Mouse (Mus musculus): ENCODE results near the gene Amdhd2.
A peak's percentile ranks its signal among the peaks of the same experiment; 100 is the strongest.
"Not testable (repeated sequence)": the region's sequence is repeated elsewhere in the genome, so short reads cannot be mapped to it uniquely, and the experiment has no call there.

Amdhd2 gene

DNA sequence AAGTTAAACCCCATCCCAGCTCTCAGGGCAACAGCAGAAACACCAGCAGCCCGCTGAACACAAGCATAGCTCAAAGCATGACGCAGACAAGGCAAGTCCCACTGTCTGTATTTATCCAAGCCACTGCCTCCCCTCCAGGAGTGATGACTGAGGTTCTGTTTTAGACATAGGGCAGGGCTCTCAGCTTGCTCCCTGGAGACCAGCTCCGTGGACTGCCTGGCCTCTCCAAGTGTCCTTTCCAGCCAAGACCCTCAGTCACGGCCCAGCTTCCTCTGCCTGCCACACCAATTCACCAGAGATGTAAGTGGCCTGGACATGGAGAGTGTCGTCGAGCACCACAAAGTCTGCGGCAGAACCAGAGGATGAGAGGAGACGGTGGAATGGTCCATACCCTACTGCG is 7.8 kb downstream of the Amdhd2 start:
- DNase-seq = no peak

DNA sequence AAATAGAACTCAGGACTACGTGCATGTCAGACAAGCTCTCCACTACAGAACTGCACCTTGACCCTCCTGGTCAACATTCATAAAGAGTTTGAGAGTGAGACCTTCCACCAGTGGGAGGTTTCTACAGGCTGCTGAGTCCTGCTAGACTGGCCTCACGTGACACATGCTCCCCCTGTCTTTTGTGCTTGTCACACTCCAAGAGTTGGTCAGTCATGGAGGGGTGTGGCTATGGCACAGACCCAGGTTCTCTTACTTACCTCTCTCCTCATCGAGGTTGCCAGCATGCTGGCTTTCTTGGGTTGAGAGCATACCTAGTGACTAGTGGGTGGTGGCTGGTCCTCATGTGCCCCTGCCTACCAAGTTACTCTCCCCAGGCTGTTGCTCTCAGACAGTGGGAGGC is 9.1 kb downstream of the Amdhd2 start:
- no peak for DNase-seq

DNA sequence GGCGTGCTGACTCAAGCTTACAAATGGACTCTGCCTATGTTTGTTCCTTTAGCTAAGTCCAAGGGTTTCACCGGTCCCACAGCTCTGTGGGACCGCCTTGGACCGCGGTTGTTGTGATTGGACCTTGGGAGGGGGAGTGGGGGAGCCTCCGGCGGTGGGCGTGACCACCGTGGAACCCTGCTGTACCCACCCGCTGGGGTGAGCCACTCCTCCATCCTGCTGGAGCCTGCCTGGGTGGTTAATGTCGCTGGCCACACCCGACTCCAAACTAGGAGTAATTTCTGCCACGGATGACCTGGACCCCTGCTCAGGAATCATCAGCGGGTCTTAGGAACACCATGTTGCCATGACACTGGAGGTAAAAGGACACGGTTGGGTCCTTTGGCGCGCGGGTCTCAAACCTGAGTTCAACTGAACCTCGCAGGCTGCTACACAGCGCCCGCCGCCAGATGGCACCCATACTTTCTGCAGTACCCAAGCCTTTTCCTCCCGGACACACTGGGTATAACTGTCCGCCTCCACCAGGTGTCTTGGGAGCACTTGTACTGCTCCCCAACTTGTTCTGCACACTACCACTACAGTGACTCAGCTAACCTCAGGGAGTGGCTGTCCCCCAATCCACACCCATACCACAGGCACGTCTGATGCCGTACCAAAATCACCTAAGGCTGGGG is 11.5 kb downstream of the Amdhd2 start:
- peak; percentile 77 for DNase-seq

DNA sequence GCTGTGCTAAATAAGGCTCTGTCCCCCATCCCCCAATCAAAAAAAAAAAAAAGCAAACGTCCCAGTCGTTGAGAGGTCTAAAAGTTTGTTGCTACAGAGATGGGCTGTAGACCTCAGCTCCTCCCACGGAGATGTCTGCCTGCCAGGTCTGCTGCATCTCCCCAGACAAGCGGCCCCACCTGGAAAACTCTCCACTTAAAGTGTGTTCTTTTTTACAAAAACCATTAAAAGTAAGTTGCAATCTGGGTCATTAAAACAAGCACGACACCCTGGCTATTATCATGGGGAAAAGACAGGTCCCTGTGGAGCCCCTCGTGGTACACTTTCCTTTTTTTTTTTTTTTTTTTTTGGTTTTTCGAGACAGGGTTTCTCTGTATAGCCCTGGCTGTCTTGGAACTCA is 12.2 kb downstream of the Amdhd2 start:
- DNase-seq = no peak

DNA sequence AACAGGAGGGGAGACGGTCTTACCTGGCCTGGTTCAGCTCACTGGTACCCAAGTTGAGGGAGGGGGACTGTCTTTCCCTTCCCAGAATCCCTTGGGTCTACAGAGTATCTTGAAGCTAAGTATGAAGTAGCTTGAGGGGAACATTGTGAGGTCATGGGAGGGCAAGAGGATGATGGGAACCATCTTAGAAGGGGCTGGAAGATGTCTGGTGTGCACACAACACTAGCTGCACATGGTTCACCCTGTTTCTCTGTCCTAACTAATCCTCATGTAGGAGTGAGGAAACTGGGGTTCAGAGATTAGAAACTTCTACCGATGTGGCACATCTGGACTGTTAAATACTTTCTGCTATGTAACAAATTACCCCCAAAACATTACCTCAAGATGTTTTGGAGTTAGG is 12.7 kb downstream of the Amdhd2 start, which contains the start of gene Pdpk1:
TSS of gene Pdpk1 (minus strand) at position 101 of the 400 bp plus-strand sequence.
- no peak for DNase-seq

DNA sequence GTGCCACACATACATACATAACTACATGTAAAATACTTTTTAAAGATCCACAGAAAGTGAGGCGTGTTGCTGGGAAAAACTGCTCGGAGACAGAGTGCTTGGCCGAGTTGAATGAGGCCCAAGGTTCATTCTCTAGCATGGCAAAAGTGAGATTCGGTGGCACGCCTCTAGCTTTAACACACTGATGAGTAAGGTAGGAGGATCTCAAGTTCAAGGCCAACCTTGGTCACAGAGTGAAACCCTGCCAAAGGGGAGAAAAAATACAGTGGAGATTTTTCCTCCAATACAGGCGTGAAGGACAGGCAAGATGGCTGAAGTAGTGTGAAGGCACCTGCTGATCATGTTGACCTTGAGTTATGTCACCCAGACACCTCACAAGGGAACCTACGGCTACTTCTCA is 14.1 kb downstream of the Amdhd2 start:
- DNase-seq = no peak

DNA sequence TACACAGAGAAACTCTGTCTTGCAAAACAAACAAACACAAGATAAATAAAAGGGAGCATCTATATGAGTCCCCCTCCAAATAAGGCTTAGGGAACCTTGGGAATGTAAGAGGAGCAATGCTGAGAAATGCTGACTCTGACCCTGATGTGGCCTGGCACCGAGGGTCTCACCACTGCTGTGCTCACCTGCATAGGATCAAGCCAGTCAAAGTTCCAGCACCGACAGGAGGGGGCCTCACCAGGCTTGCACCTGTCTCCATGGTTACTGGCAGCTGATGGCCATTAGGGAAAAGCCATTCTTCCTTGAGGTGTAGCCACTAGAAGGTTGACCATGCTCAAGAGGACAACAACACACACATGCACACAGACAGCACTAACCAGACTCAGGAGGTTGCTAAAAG is 20.7 kb downstream of the Amdhd2 start:
- no peak for DNase-seq

DNA sequence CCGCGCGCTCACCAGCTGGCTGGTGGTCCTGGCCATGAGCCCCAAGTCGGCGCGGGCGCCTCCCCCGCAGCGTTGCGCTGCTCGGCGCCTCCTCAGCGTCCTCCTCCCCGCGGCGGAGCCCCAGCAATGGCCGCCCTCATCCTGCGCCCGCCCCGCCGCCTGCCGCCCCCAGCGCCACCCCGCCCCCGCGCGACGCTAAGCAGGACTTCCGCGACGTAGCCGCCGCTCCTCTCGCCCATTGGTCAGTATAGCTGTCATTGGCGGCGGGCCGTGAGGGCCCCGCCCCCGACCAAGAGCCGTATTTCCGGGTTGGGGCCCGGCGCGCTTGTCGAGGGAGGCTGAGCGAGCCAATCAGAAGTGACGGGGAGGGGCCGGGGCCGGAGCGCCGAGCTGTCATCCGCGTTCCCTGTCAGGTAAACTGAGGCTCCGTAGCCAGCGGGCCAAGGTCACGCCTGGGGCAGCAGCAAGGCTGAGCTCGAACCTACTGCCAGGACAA is 22.1 kb downstream of the Amdhd2 start:
- DNase-seq = peak; percentile 99

DNA sequence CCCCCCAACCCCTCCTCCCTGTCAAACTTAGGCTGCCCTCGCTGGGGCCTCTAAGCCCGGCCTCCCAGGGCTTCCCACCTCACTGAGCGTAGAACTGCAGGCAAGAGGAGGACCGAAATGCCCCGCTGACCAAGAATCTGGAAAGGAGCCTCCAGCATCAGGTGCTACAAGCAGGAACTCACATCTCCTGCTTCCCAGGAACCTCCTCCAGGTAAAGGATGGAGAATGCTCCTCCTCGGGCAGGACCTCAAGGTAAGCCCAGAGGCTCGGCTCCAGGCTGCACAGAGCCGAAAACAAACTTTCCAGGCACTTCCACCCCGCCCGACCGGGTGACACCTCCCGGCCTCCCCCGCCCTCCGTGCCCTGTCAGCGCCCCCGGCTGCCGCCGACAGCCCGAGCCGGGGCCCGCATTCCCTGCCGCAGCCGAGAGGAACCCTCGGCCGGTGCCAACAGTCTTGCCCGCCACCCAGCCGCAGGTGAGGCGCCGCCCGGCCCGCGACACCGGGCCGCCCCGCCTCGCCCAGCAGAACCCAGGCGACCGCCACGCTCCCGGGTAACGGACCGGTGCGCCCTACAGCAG is 22.6 kb downstream of the Amdhd2 start:
- DNase-seq = no peak

DNA sequence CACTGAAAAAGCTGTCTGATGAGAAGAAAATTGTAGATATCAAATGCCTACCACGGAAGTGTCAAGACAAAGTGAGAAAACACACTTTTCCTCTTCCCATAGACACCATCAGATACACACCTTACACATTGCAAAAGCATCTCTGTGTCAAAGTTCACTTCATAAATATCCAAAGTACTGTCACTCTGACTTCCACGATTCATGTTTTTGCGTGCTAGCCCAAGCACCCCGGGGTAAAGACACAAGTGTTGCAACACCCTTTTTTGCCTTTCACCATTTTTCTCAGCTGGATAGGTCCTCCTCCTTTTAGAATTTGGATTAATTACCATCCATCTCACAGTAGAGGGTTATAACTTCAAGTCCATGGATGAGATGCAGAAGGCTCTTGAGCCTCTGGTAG is 23.6 kb downstream of the Amdhd2 start:
- no peak for DNase-seq

DNA sequence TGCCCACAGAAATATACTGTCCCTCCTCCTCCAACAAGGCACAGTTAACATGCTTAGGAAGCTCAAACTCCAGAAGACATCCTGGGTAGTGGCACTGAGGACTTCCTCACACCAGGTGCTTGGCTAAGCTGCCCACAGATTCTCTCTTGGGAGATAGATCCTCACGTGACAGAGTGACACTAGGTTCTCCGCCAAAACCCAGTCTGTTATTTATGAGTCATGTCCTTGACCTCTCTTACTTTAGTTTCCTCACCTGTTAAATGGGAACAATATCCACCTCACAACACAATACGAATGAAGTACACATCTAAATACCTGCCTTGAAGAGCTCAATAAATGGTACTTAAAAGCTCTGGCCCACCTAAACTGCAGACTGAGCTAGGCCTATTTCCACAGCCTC is 24.3 kb downstream of the Amdhd2 start:
- no peak for DNase-seq

DNA sequence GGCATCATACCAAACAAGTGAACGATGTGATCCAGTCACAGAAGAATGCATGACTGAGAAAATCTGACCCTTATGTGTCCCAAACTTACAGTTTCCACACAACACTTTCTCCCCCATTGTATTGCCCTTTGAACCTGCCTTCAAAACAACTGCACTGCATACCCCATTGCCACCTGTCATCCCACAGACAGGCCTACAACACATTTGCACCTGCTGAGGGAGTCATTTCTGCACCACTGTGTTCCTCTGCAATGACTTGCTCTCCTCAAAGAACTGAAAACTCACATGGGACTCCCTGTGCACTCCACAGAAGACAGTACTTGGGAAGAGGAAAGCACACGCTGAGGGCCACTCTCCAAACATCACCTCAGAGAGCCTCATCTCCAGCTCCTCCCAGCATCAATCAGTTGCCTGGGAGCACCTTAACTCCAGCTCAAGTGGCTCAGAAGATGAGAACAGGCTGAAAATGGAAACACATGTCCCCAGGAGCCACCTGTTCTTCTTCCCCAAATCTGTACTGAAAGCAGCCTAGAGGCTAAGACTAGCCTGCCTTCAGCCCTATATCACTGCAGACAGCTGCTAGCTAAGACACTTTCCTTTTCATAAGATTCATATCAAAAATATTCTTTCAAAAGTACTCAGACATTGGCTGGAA is 26.2 kb downstream of the Amdhd2 start:
- no peak for DNase-seq

DNA sequence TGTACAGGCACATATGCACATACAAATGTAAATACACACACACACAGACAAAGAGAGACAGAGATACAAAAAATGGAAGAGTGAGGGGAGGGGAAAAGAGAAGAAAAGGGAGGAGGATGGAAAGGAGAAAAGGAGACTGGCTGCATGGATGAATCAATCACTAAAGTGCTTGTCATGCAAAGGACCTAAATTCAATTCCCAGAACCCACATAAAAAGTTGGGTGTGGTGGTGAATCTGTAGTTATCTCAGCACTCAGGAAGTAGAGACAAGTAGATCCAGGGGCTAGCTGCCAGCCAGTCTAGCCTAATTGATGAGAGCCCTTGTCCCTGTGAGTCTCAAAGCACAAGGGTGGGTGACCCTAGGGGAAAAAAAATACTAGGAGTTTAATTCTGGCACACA is 29.5 kb downstream of the Amdhd2 start:
- DNase-seq = no peak

DNA sequence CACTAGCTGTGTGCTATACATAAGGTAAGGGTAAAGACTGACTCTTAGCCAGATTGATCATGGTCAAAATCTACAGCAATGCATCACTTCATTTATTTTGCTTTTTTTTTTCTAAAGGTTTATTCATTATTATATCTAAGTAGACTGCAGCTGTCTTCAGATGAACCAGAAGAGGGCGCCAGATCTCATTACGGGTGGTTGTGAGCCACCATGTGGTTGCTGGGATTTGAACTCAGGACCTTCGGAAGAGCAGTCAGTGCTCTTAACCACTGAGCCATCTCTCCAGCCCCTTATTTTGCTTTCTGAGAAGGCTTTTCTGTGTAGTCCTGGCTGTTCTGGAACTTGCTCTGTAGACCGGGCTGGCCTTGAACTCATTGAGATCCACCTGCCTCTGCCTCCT is 30.6 kb downstream of the Amdhd2 start:
- not testable (repeated sequence) for DNase-seq

DNA sequence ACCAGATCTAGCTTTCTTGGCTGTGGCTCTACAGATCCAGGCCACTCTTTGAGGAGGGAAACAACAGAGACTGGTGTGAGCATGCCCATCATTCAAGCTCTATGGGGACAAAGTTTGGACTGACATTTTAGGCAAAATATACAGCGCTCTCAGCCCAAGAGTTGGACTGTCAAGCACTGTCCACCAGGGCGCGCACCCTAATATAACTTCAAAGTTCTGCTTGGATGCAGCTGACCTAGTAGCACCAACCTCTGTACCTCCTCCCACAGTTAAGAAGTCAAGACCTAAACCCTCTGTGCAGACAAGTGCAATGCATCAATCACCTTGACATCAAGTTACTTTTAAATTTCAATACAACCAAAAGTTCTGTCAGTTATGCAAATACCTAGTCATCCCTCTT is 32.0 kb downstream of the Amdhd2 start:
- DNase-seq = no peak

DNA sequence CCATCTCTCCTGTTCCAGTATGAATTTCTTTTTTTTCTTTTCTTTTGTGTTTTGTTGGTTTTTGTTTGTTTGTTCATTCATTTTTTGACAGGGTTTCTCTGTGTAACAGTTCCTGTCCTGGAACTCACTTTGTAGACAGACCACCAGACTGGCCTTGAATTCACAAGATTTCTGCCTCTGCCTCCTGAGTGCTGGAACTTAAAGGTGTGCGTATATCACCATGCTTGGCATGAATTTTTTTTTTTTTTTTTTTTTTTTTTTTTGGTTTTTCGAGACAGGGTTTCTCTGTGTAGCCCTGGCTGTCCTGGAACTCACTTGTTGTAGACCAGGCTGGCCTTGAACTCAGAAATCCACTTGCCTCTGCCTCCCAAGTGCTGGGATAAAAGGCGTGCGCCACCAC is 34.3 kb downstream of the Amdhd2 start:
- not testable (repeated sequence) for DNase-seq

DNA sequence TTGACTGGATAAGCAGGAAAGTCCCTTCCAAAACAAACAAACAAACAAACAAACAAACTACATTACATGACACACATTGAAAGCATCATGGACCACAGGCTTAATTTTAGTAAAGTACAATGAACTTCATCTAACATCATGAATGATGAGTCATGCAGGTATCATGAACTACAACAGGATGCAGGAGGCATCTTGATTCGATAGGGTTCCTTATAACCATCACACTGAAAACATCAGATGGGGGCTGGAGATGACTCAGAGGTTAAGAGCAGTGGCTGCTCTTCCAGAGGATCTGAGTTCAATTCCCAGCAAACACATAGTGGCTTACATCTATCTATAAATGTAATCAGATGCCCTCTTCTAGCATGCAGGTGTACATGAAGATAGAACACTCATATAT is 36.0 kb downstream of the Amdhd2 start:
- DNase-seq = no peak

DNA sequence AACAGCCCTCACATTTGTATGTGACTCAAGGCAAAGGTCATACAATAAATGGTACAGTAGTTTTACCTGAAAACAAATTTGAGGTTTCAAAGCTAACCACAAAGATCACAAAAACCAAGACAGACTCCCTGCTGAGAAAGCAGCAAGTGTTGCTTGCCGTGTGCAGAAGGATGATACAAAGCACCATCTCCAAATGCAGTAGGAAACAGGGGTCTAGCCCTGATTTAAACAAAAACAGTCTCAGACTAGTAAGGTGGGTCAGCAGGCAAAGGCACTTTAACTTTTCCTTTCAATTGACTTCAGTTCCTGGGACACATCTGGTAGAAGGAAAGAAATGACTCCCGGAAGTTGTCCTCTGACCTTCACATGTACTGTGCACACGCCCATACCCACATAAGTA is 36.8 kb downstream of the Amdhd2 start:
- DNase-seq = no peak

DNA sequence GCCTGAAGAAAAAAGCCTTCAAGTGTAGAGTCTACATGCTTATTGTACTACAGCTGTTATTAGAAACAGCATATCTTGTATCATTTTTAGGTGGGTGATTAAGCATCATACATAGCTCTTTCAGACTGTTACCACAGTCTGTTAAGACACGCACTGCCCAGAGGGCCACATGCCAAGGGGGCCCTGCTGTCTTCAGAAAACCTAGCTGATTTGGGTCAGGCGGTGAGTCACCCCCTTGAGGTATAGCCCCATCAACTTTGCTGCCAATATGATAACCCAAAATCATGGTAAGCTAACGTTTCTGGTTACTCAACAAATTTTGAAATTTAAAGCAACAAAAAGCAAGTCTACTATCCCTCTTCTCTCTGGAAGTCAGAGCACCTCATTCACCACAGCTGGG is 44.1 kb downstream of the Amdhd2 start:
- no peak for DNase-seq

DNA sequence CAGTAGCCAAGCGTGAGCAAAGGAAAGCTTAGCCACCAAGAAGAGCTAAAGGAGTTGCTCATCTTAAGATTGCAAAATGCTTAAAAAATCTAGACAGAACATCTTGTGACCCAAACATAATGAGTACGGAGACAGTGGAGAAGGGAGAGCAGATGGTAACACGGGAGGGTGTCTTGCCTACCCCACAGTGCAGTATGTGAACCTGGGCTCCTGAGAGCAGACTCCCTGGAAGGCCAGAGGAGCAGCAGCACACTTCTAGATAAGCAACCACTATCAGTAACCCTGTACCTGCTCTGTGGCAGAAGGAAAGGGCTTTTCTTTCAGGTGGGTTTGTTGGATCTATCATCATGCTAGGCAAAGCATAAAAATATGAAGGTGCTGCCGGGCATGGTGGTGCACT is 50.5 kb downstream of the Amdhd2 start:
- DNase-seq = no peak

DNA sequence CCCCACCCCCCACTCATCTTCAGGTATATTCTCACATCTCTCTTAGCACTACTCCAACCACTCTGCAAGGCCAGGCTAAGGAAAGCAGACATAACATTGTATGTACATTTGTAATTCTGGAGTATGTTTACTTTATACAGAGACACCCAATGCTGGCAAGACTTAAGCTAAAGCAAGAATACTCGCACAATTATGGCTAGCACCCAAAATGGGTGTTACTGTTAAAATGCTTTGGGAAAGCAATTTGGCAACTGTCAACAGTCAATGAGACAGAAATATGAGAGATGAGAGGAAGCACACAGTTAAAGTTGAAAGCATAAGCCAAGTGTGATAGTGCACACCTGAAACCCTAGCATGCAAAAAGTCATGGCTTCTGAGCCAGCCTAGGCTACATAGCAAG is 52.3 kb downstream of the Amdhd2 start:
- no peak for DNase-seq

DNA sequence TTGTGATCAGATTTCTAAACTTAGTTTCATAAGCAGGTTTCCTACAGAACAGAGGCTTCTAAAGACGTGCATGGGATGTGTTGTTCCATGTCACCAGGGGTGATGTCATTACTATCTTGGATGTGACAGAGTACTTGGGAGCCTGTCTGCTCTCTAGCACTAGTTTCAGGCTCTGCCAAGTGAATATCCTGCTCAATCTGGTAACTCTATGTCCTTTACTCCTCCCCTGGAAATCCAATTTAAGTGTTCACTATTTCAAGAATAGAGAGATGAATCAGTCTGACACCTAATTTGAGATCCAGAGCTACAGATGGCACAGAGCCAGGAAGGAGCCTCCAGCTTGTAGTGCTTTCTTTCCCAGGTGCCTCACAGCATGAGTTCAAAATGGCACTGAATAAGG is 54.7 kb downstream of the Amdhd2 start:
- DNase-seq = peak; percentile 31
